Mouse (Mus musculus): ENCODE results near the gene Mapk8ip3. TPM values are rescaled to one million over a fixed set of nuclear protein-coding genes. Genes with fewer than 3 reads are reported as not detected.

Mapk8ip3 gene
- polyA plus RNA-seq, 1 experiment from 2014 or later: 82.1 TPM

- H3K27ac ChIP-seq: no peak overlapping the region
- ATAC-seq (ENCODE audit: low FRiP score, low read depth): no peak
- peaks cover 2% of the 10 kb centered on the region for H3K36me3 ChIP-seq
Measured at GRCm38 (mm10) chr17:24877336-24878116, 59.3 kb downstream of the Mapk8ip3 start.

GRCm38 (mm10) chr17:24874989-24875388 is 61.8 kb downstream of the Mapk8ip3 start:
- 86% methylated on average over 8 of the region's 8 CpGs for WGBS
- H3K27me3 ChIP-seq (replicated peaks): no peaks in the 10 kb centered on the region
- no peaks in the 10 kb centered on the region for H3K36me3 ChIP-seq
- H3K4me1 ChIP-seq: no peaks in the 10 kb centered on the region
- no peak overlapping the region for H3K9ac ChIP-seq
- H3K9me3 ChIP-seq: no peaks in the 10 kb centered on the region
- H3K4me3 ChIP-seq: no peak overlapping the region
- no peak overlapping the region for H3K4me2 ChIP-seq (replicated peaks)
- H3K27ac ChIP-seq: no peak overlapping the region
- no peak for ATAC-seq (ENCODE audit: low FRiP score, low read depth)

More at GRCm38 (mm10) chr17:24877336-24878116, 59.3 kb downstream of the Mapk8ip3 start:
- WGBS: 68% methylated on average over 10 of the region's 10 CpGs
- Histone ChIP-seq H3K9me3 (no peaks in the 10 kb centered on the region), H3K9ac (no peak overlapping the region), H3K4me2 (replicated peaks) (no peak overlapping the region), H3K4me1 (no peaks in the 10 kb centered on the region), H3K27me3 (replicated peaks) (no peaks in the 10 kb centered on the region), H3K4me3 (no peak overlapping the region)

DNA sequence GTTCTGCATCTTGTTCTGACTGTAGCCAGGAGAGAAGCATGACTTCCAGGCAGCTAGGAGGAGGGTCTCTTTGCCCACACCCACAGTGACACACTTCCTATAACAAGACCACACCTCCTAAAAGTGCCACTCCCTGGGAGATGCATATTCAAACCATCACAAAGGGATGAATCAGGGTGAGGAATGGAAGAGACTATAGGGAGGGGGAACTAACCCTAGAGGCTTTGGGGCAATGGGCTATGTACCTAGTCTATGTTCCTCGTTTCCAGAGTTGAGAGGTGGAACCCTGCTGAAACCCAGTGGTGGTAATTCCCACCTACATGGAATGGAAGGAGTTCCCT is 62.4 kb downstream of the Mapk8ip3 start:
- ATAC-seq (ENCODE audit: low FRiP score, low read depth): no peak
- Histone ChIP-seq H3K9ac (no peak overlapping the region), H3K4me3 (no peak overlapping the region), H3K36me3 (no peaks in the 10 kb centered on the region), H3K4me2 (replicated peaks) (no peak overlapping the region), H3K9me3 (no peaks in the 10 kb centered on the region), H3K4me1 (no peaks in the 10 kb centered on the region), H3K27me3 (replicated peaks) (no peaks in the 10 kb centered on the region), H3K27ac (no peak overlapping the region)
- WGBS: 75% methylated on average over 1 of the region's 1 CpGs

DNA sequence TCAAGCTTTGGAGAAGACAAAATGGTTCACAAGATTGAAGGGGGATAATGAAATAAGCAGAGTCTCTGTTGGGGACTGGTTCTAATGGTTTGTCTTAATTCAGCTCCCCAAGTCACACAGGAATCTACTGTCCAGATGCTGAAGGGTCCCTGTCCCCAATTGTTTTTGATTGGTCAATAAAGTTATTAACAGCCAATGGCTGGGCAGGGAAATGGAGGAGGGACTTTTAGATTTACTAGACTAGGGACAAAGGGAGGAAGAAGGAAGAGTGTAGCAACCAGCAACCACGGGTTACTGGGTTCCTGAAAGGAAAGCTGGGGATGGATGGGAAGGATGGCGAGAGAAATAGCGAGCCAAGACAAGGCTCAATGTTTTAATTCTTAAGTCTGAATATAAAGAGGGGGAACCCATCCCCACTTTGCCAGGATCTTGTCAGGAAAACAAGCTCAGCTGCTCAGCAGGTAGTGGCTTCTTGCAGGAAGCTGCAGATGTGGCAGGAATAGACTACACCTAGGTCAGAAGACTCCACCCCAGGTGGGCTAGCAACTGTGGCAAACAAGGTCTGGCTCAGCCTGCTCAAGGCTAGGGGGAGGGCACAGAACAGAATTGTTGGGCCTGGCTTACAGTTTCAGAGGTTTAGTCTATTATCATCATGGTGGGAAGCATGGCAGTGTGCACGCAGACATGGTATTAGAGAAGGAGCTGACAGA is 62.9 kb downstream of the Mapk8ip3 start:
- ATAC-seq (ENCODE audit: low FRiP score, low read depth): no peak
- H3K4me1 ChIP-seq: no peaks in the 10 kb centered on the region
- no peak overlapping the region for H3K4me2 ChIP-seq (replicated peaks)
- 40% methylated on average over 4 of the region's 4 CpGs for WGBS
- H3K27me3 ChIP-seq (replicated peaks): no peaks in the 10 kb centered on the region
- H3K9me3 ChIP-seq: no peaks in the 10 kb centered on the region
- no peak overlapping the region for H3K9ac ChIP-seq
- no peaks in the 10 kb centered on the region for H3K36me3 ChIP-seq
- no peak overlapping the region for H3K4me3 ChIP-seq
- no peak overlapping the region for H3K27ac ChIP-seq

DNA sequence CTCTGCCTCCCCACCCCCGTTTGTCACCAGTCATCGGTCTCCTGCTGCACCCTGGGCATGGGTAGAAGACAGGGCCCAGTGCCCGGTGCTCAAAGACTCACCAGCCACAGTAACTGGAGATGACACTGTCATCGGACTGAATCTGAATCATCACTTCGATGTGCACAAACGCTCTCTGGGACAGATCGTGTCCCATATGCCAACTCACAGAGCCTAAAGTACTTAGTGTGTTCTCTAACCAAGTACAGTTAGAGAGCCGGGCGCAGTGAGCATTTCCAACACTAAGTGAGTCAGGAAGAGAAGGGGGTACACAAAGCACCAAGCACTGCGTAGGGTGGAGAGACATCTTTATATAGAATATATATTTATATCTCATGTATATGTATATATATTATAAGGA is 68.9 kb downstream of the Mapk8ip3 start:
- Histone ChIP-seq H3K36me3 (peaks cover 12% of the 10 kb centered on the region; the same call in 1 of the 2 replicates), H3K27me3 (replicated peaks) (no peaks in the 10 kb centered on the region), H3K4me2 (replicated peaks) (no peak overlapping the region), H3K9me3 (no peaks in the 10 kb centered on the region), H3K4me1 (no peaks in the 10 kb centered on the region), H3K4me3 (no peak overlapping the region), H3K27ac (no peak overlapping the region), H3K9ac (no peak overlapping the region)
- WGBS: 96% methylated on average over 10 of the region's 10 CpGs
- no peak for ATAC-seq (ENCODE audit: low FRiP score, low read depth)

DNA sequence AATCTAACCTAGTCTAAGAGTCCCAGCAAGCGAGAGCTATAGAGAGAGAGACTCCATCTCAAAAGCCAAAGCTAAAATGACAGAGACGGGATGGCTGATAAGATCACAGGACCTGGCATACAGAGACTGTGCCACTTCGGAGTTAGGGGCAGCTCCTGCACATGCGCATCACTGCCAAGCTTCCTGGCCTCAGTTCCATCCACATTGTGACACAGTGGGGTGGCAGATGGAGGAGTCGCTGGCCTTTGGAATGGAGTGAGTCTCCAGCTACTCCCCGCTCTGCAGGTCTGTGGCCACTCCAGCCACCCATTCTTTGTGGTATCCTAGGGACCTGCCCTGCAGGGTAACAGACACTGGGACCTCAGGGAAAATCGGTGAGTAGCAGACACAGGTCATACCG is 71.0 kb downstream of the Mapk8ip3 start, which contains the start of gene Igfals:
Igfals (plus strand) TSS at position 222 of the 400 bp plus-strand sequence.
- H3K27ac ChIP-seq: no peak within 1 kb of the TSS
- no peak for ATAC-seq (ENCODE audit: low FRiP score, low read depth)
- H3K4me3 ChIP-seq: no peak within 1 kb of the TSS
- no peak within 1 kb of the TSS for H3K4me2 ChIP-seq (replicated peaks)
- peaks cover 25% of the 10 kb centered on the region for H3K36me3 ChIP-seq
- H3K9me3 ChIP-seq: no peaks in the 10 kb centered on the region
- no peak within 1 kb of the TSS for H3K9ac ChIP-seq
- 88% methylated on average over 8 of the region's 8 CpGs for WGBS
- H3K4me1 ChIP-seq: no peaks in the 10 kb centered on the region
- no peaks in the 10 kb centered on the region for H3K27me3 ChIP-seq (replicated peaks)

- Histone ChIP-seq H3K4me3 (no peak overlapping the region), H3K4me2 (replicated peaks) (no peak overlapping the region), H3K9ac (no peak overlapping the region), H3K9me3 (no peaks in the 10 kb centered on the region), H3K27ac (no peak overlapping the region), H3K4me1 (no peaks in the 10 kb centered on the region), H3K27me3 (replicated peaks) (no peaks in the 10 kb centered on the region), H3K36me3 (peaks cover 44% of the 10 kb centered on the region)
- no peak for ATAC-seq (ENCODE audit: low FRiP score, low read depth)
- 92% methylated on average over 3 of the region's 3 CpGs for WGBS
Measured at GRCm38 (mm10) chr17:24861785-24862184, 75.0 kb downstream of the Mapk8ip3 start.

DNA sequence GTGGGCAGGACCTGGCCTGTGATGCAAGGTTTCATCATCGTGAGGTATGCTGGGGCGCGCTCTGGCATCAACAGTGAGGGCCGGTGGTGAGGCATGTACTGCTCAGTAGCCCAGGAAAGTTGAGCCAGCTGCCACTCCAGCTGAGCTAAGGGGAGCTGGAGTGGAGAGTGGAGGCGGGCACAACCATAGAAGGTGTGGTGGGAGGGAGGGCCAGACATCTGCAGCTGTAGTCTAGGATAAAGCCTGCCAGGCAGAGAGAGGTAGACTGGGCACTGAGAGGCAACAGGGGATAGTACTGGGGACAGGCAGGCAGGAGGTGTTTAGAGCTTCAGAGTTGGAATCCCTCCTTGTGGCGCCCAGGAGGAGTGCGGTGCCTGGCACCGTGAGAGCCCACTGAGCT is 76.7 kb downstream of the Mapk8ip3 start:
- Histone ChIP-seq H3K4me3 (no peak overlapping the region), H3K9me3 (no peaks in the 10 kb centered on the region), H3K9ac (no peak overlapping the region), H3K36me3 (peaks cover 49% of the 10 kb centered on the region), H3K27ac (no peak overlapping the region), H3K4me1 (no peaks in the 10 kb centered on the region), H3K27me3 (replicated peaks) (no peaks in the 10 kb centered on the region), H3K4me2 (replicated peaks) (no peak overlapping the region)
- no peak for ATAC-seq (ENCODE audit: low FRiP score, low read depth)
- WGBS: 96% methylated on average over 8 of the region's 8 CpGs

GRCm38 (mm10) chr17:24858967-24859366 is 77.8 kb downstream of the Mapk8ip3 start:
- Histone ChIP-seq H3K4me1 (no peaks in the 10 kb centered on the region), H3K36me3 (peaks cover 43% of the 10 kb centered on the region), H3K9ac (no peak overlapping the region), H3K9me3 (no peaks in the 10 kb centered on the region), H3K27ac (no peak overlapping the region), H3K4me2 (replicated peaks) (no peak overlapping the region), H3K27me3 (replicated peaks) (no peaks in the 10 kb centered on the region), H3K4me3 (no peak overlapping the region)
- ATAC-seq (ENCODE audit: low FRiP score, low read depth): no peak
- WGBS: 87% methylated on average over 6 of the region's 6 CpGs

- 81% methylated on average over 8 of the region's 8 CpGs for WGBS
Measured at GRCm38 (mm10) chr17:24857831-24858470, 78.8 kb downstream of the Mapk8ip3 start.

GRCm38 (mm10) chr17:24856589-24856988 is 80.2 kb downstream of the Mapk8ip3 start:
- peaks cover 3% of the 10 kb centered on the region; the same call in 1 of the 2 replicates for H3K27me3 ChIP-seq (replicated peaks)
- peaks cover 39% of the 10 kb centered on the region for H3K36me3 ChIP-seq
- no peak for ATAC-seq (ENCODE audit: low FRiP score, low read depth)
- H3K4me2 ChIP-seq (replicated peaks): no peak overlapping the region
- H3K27ac ChIP-seq: no peak overlapping the region
- no peak overlapping the region for H3K4me3 ChIP-seq
- WGBS: 93% methylated on average over 13 of the region's 13 CpGs
- H3K4me1 ChIP-seq: peaks cover under 1% of the 10 kb centered on the region; the same call in 1 of the 2 replicates
- no peak overlapping the region for H3K9ac ChIP-seq
- no peaks in the 10 kb centered on the region for H3K9me3 ChIP-seq

More at GRCm38 (mm10) chr17:24857831-24858470, 78.8 kb downstream of the Mapk8ip3 start:
- no peak for ATAC-seq (ENCODE audit: low FRiP score, low read depth)
- Histone ChIP-seq H3K4me2 (replicated peaks) (no peak overlapping the region), H3K4me1 (no peaks in the 10 kb centered on the region), H3K27ac (no peak overlapping the region), H3K36me3 (peaks cover 44% of the 10 kb centered on the region), H3K27me3 (replicated peaks) (no peaks in the 10 kb centered on the region), H3K4me3 (no peak overlapping the region), H3K9ac (no peak overlapping the region), H3K9me3 (no peaks in the 10 kb centered on the region)

GRCm38 (mm10) chr17:24855838-24856464 is 80.8 kb downstream of the Mapk8ip3 start:
- Histone ChIP-seq H3K9ac (no peak overlapping the region), H3K36me3 (peaks cover 33% of the 10 kb centered on the region), H3K4me1 (peaks cover 7% of the 10 kb centered on the region; the same call in 1 of the 2 replicates), H3K27me3 (replicated peaks) (peaks cover 4% of the 10 kb centered on the region; the same call in 1 of the 2 replicates), H3K27ac (no peak overlapping the region), H3K4me3 (no peak overlapping the region), H3K4me2 (replicated peaks) (no peak overlapping the region), H3K9me3 (no peaks in the 10 kb centered on the region)
- ATAC-seq (ENCODE audit: low FRiP score, low read depth): no peak
- 92% methylated on average over 3 of the region's 3 CpGs for WGBS

Data from neural tube, embryonic 12.5 days (tissue).